Mouse (Mus musculus) left cerebral cortex, postnatal 10 days (tissue): ENCODE measurements at regions not wholly inside any gene's neighbourhood (a gene's known extent, or its start where the extent isn't known, plus 50 kb on each side); places are given as distances from the start of the nearest gene placed in this dataset.
A peak's percentile ranks its signal among the peaks of the same experiment; 100 is the strongest.

Experiments used
- DNase-seq, 2 experiments: peaks; one replicate each; pipeline ENCODE4 v3.0.0; 2021 to 2022; ENCODE audit warnings: low spot score in 2 of 2, mixed read lengths in 1 of 2; ENCODE audit errors: extremely low spot score in 1 of 2
- intact Hi-C: fragments of 180-260 bp; cut with DNase I; formaldehyde crosslinking; loops from one replicate; pipeline ENCODE4 v1.15.1; 2025

- no peak for DNase-seq
- intact Hi-C loops = no loop called here
These were observed 103.3 kb upstream of the Myocd start for GRCm38 (mm10) chr11:65373136-65373535.

- DNase-seq = no peak
- intact Hi-C loops = no loop called here
These were observed 102.6 kb upstream of the Myocd start for GRCm38 (mm10) chr11:65372309-65372811.

- no peak for DNase-seq
- intact Hi-C loops = no loop called here
These were observed 98.0 kb upstream of the Myocd start for GRCm38 (mm10) chr11:65367825-65368224.

- intact Hi-C loops = no loop called here
- DNase-seq = peak in 1 of 2 experiments; percentile 64
These were observed 97.0 kb upstream of the Myocd start for GRCm38 (mm10) chr11:65366677-65367370.

- DNase-seq = no peak
- intact Hi-C loops = no loop called here
These were observed 96.2 kb upstream of the Myocd start for GRCm38 (mm10) chr11:65365751-65366559.

- intact Hi-C loops = no loop called here
These were observed 95.1 kb upstream of the Myocd start for GRCm38 (mm10) chr11:65364910-65365309.

GRCm38 (mm10) chr11:65363846-65364245, 94.1 kb upstream of the Myocd start:
- DNase-seq = no peak
- intact Hi-C loops = no loop called here

More at GRCm38 (mm10) chr11:65364910-65365309, 95.1 kb upstream of the Myocd start:
- DNase-seq = no peak

GRCm38 (mm10) chr11:65360729-65361128, 90.9 kb upstream of the Myocd start:
- intact Hi-C loops = no loop called here
- DNase-seq = no peak

- intact Hi-C loops = no loop called here
- DNase-seq = no peak
These were observed 89.1 kb upstream of the Myocd start for GRCm38 (mm10) chr11:65358908-65359307.

GRCm38 (mm10) chr11:65352516-65352915, 82.7 kb upstream of the Myocd start:
- no peak for DNase-seq
- intact Hi-C loops = no loop called here

- intact Hi-C loops = no loop called here
- DNase-seq = no peak
These were observed 79.2 kb upstream of the Myocd start for GRCm38 (mm10) chr11:65349013-65349412.

- DNase-seq = no peak
- intact Hi-C loops = no loop called here
These were observed 72.1 kb upstream of the Myocd start for GRCm38 (mm10) chr11:65341683-65342440.

- intact Hi-C loops = no loop called here
- DNase-seq = no peak
These were observed 64.5 kb upstream of the Myocd start for GRCm38 (mm10) chr11:65334286-65334685.

- no peak for DNase-seq
- intact Hi-C loops = no loop called here
These were observed 63.3 kb upstream of the Myocd start for GRCm38 (mm10) chr11:65333101-65333500.

- intact Hi-C loops = no loop called here
- DNase-seq = no peak
These were observed 53.2 kb upstream of the Myocd start for GRCm38 (mm10) chr11:65322877-65323440.
